Mouse (Mus musculus) R1 (cell line): Measurements from ENCODE around the gene Insc.
A peak's percentile ranks its signal among the peaks of the same experiment; 100 is the strongest.

ENCODE experiments used
- DNase-seq: peaks from one replicate; pipeline ENCODE4 v3.0.0-alpha.2; 2018; ENCODE audit warnings: low read depth, low spot score

Insc gene

GRCm38 (mm10) chr7:114743022-114743780 lies at the start of gene Insc:
TSS of gene Insc (plus strand) at chr7:114743694.
- DNase-seq, result no peak

- no peak for DNase-seq
Measured at GRCm38 (mm10) chr7:114700871-114701270, 42.6 kb upstream of the Insc start.

- no peak for DNase-seq
Measured at GRCm38 (mm10) chr7:114706716-114707115, 36.8 kb upstream of the Insc start.

GRCm38 (mm10) chr7:114707398-114707797 lies 36.1 kb upstream of the Insc start:
- DNase-seq, result peak; percentile 13

GRCm38 (mm10) chr7:114710419-114710818 lies 33.1 kb upstream of the Insc start:
- DNase-seq, result no peak

- no peak for DNase-seq
Measured at GRCm38 (mm10) chr7:114712523-114712922, 31.0 kb upstream of the Insc start.

- DNase-seq, result no peak
Measured at GRCm38 (mm10) chr7:114718300-114718699, 25.2 kb upstream of the Insc start, which contains the start of gene Calcb. TSS of gene Calcb (plus strand) at chr7:114718643.

GRCm38 (mm10) chr7:114719381-114720131 lies 23.9 kb upstream of the Insc start:
- peak; percentile 57 for DNase-seq

GRCm38 (mm10) chr7:114729696-114730095 lies 13.8 kb upstream of the Insc start:
- DNase-seq, result peak; percentile 38

GRCm38 (mm10) chr7:114731175-114731574 lies 12.3 kb upstream of the Insc start:
- DNase-seq, result no peak

GRCm38 (mm10) chr7:114731700-114732099 lies 11.8 kb upstream of the Insc start:
- peak; percentile 40 for DNase-seq

- DNase-seq, result no peak
Measured at GRCm38 (mm10) chr7:114736256-114736655, 7.2 kb upstream of the Insc start.

- DNase-seq, result no peak
Measured at GRCm38 (mm10) chr7:114738166-114738565, 5.3 kb upstream of the Insc start.

- peak; percentile 98 for DNase-seq
Measured at GRCm38 (mm10) chr7:114740360-114741165, 2.9 kb upstream of the Insc start.

GRCm38 (mm10) chr7:114744639-114745245 lies 1.2 kb downstream of the Insc start:
- peak; percentile 54 for DNase-seq

GRCm38 (mm10) chr7:114745481-114746271 lies 2.2 kb downstream of the Insc start:
- peak; percentile 17 for DNase-seq

GRCm38 (mm10) chr7:114747596-114747995 lies 4.1 kb downstream of the Insc start:
- no peak for DNase-seq

- no peak for DNase-seq
Measured at GRCm38 (mm10) chr7:114748239-114748638, 4.7 kb downstream of the Insc start.

- no peak for DNase-seq
Measured at GRCm38 (mm10) chr7:114753471-114753870, 10.0 kb downstream of the Insc start.

- DNase-seq, result no peak
Measured at GRCm38 (mm10) chr7:114754196-114754595, 10.7 kb downstream of the Insc start.

- DNase-seq, result no peak
Measured at GRCm38 (mm10) chr7:114754626-114755025, 11.1 kb downstream of the Insc start.
